Mouse (Mus musculus) lung, embryonic 15.5 days (tissue): ENCODE results near the gene Tnk1. TPM values are rescaled to one million over a fixed set of nuclear protein-coding genes. Genes with fewer than 3 reads are reported as not detected.
A peak's percentile ranks its signal among the peaks of the same experiment; 100 is the strongest.

ENCODE experiments used
- ATAC-seq: fragments of 200-750 bp; cut with Nextera tagmentation; 2 replicates; pipeline ENCODE4 v1.8.0; 2017; ENCODE audit warnings: moderate number of reproducible peaks, borderline replicate concordance; ENCODE audit not compliant: low FRiP score, low TSS enrichment; ENCODE audit errors: extremely low read depth
- H3K27ac ChIP-seq: fragments of 300-500 bp; sonication (generic); 2 replicates; pipeline ENCODE4 v1.5.1; 2015; ENCODE audit warnings: moderate library complexity, mild to moderate bottlenecking, inconsistent platforms
- H3K27me3 ChIP-seq: fragments of 300-500 bp; sonication (generic); 2 replicates; pipeline ENCODE4 v1.6.1; 2015; ENCODE audit warnings: inconsistent platforms
- H3K36me3 ChIP-seq: fragments of 300-500 bp; sonication (generic); 2 replicates; pipeline ENCODE4 v1.6.1; 2015; ENCODE audit warnings: inconsistent platforms
- H3K4me1 ChIP-seq: fragments of 300-500 bp; sonication (generic); 2 replicates; pipeline ENCODE4 v1.6.1; 2015; ENCODE audit warnings: inconsistent platforms
- H3K4me2 ChIP-seq: fragments of 300-500 bp; sonication (generic); 2 replicates; pipeline ENCODE4 v1.6.1; 2015; ENCODE audit warnings: inconsistent platforms, mild to moderate bottlenecking, moderate library complexity
- H3K4me3 ChIP-seq: fragments of 300-500 bp; sonication (generic); 2 replicates; pipeline ENCODE4 v1.5.1; 2015; ENCODE audit warnings: mild to moderate bottlenecking, inconsistent platforms
- H3K9ac ChIP-seq: fragments of 300-500 bp; sonication (generic); 2 replicates; pipeline ENCODE4 v1.6.1; 2015; ENCODE audit warnings: inconsistent platforms
- H3K9me3 ChIP-seq: fragments of 300-500 bp; sonication (generic); 2 replicates; pipeline ENCODE4 v1.6.1; 2016; ENCODE audit warnings: inconsistent platforms
- WGBS: fragments of 180-500 bp; shearing (Covaris S2); methylation state at CpG from one replicate; pipeline ENCODE4 v1.1.7; 2015; 5-methylcytosine and 5-hydroxymethylcytosine counted together
- polyA plus RNA-seq: library from polyadenylated mRNA; unstranded; fragments of >200 nt; fragmentation: Nextera tagmentation; extraction: Ambion mirVana; gene quantifications from 2 replicates; pipeline ENCODE4 v1.2.1, GENCODE M21; 2015

Gene Tnk1
- polyA plus RNA-seq = 9.2 and 9.6 TPM in 2 replicates

GRCm38 (mm10) chr11:69858113-69858998 lies at the start of gene Tnk1:
Tnk1 (minus strand) TSS chr11:69858730.
- peak; percentile 82 for ATAC-seq
- peak within 1 kb of the TSS; percentile 25 for H3K9ac ChIP-seq
- H3K27me3 ChIP-seq = peaks cover 17% of the 10 kb centered on the region; the same call in 1 of the 2 replicates
- peak within 1 kb of the TSS; percentile 49 for H3K4me2 ChIP-seq
- 16% methylated on average over 30 of the region's 30 CpGs for WGBS
- no peaks in the 10 kb centered on the region for H3K36me3 ChIP-seq
- peak within 1 kb of the TSS; percentile 32 for H3K4me3 ChIP-seq
- no peaks in the 10 kb centered on the region for H3K9me3 ChIP-seq
- H3K4me1 ChIP-seq = no peaks in the 10 kb centered on the region
- peak within 1 kb of the TSS; percentile 79 for H3K27ac ChIP-seq

- ATAC-seq = no peak
- Histone ChIP-seq H3K36me3 (peaks cover 59% of the 10 kb centered on the region), H3K4me3 (no peak overlapping the region)
Measured at GRCm38 (mm10) chr11:69904311-69904710, 45.8 kb upstream of the Tnk1 start.

GRCm38 (mm10) chr11:69902972-69903371 lies 44.4 kb upstream of the Tnk1 start:
- H3K4me1 ChIP-seq = peaks cover 26% of the 10 kb centered on the region
- 87% methylated on average over 13 of the region's 13 CpGs for WGBS
- H3K27me3 ChIP-seq = no peaks in the 10 kb centered on the region
- peaks cover 45% of the 10 kb centered on the region for H3K36me3 ChIP-seq
- peak overlapping the region; percentile 95 for H3K4me2 ChIP-seq
- no peaks in the 10 kb centered on the region for H3K9me3 ChIP-seq
- H3K9ac ChIP-seq = peak overlapping the region; percentile 77; the same call in 1 of the 2 replicates
- ATAC-seq = no peak
- H3K4me3 ChIP-seq = peak overlapping the region; percentile 88
- no peak overlapping the region for H3K27ac ChIP-seq

More at GRCm38 (mm10) chr11:69904311-69904710, 45.8 kb upstream of the Tnk1 start:
- H3K9ac ChIP-seq = no peak overlapping the region
- H3K9me3 ChIP-seq = no peaks in the 10 kb centered on the region
- no peak overlapping the region for H3K27ac ChIP-seq
- no peaks in the 10 kb centered on the region for H3K27me3 ChIP-seq
- WGBS = 88% methylated on average over 9 of the region's 9 CpGs
- H3K4me2 ChIP-seq = no peak overlapping the region
- H3K4me1 ChIP-seq = peaks cover 22% of the 10 kb centered on the region

GRCm38 (mm10) chr11:69901993-69902392 lies 43.5 kb upstream of the Tnk1 start:
- peak overlapping the region; percentile 77 for H3K9ac ChIP-seq
- no peak; the same call in 1 of the 2 replicates for ATAC-seq
- peaks cover 35% of the 10 kb centered on the region for H3K36me3 ChIP-seq

GRCm38 (mm10) chr11:69901406-69901846 lies 42.9 kb upstream of the Tnk1 start:
- Histone ChIP-seq H3K4me2 (peak overlapping the region; percentile 95), H3K36me3 (peaks cover 30% of the 10 kb centered on the region), H3K4me1 (peaks cover 26% of the 10 kb centered on the region), H3K9ac (peak overlapping the region; percentile 77), H3K27me3 (no peaks in the 10 kb centered on the region), H3K4me3 (peak overlapping the region; percentile 88), H3K9me3 (no peaks in the 10 kb centered on the region), H3K27ac (peak overlapping the region; percentile 98)
- WGBS = under 1% methylated on average over 42 of the region's 42 CpGs
- ATAC-seq = peak; percentile 80

More at GRCm38 (mm10) chr11:69901993-69902392, 43.5 kb upstream of the Tnk1 start:
- H3K27ac ChIP-seq = peak overlapping the region; percentile 98
- H3K9me3 ChIP-seq = no peaks in the 10 kb centered on the region
- peak overlapping the region; percentile 95 for H3K4me2 ChIP-seq
- H3K27me3 ChIP-seq = no peaks in the 10 kb centered on the region
- under 1% methylated on average over 39 of the region's 39 CpGs for WGBS
- H3K4me1 ChIP-seq = peaks cover 26% of the 10 kb centered on the region
- peak overlapping the region; percentile 88 for H3K4me3 ChIP-seq

- H3K4me1 ChIP-seq = peaks cover 26% of the 10 kb centered on the region
- WGBS = under 1% methylated on average over 38 of the region's 38 CpGs
- H3K9ac ChIP-seq = peak within 1 kb of the TSS; percentile 77
- peak within 1 kb of the TSS; percentile 95 for H3K4me2 ChIP-seq
- peaks cover 23% of the 10 kb centered on the region for H3K36me3 ChIP-seq
- peak within 1 kb of the TSS; percentile 88 for H3K4me3 ChIP-seq
- H3K9me3 ChIP-seq = no peaks in the 10 kb centered on the region
- peak within 1 kb of the TSS; percentile 98 for H3K27ac ChIP-seq
- ATAC-seq = peak; percentile 93
- H3K27me3 ChIP-seq = no peaks in the 10 kb centered on the region
Measured at GRCm38 (mm10) chr11:69900471-69901405, 42.2 kb upstream of the Tnk1 start, which contains the start of the genes 2810408A11Rik and Neurl4. 2810408A11Rik (minus strand) TSS chr11:69900987. Neurl4 (plus strand) TSS chr11:69901072.

GRCm38 (mm10) chr11:69899870-69900269 lies 41.3 kb upstream of the Tnk1 start:
- Histone ChIP-seq H3K4me1 (peaks cover 26% of the 10 kb centered on the region), H3K27me3 (no peaks in the 10 kb centered on the region), H3K9me3 (no peaks in the 10 kb centered on the region), H3K27ac (peak overlapping the region; percentile 98), H3K4me3 (peak overlapping the region; percentile 88), H3K36me3 (peaks cover 15% of the 10 kb centered on the region), H3K4me2 (peak overlapping the region; percentile 95), H3K9ac (peak overlapping the region; percentile 77)
- no peak for ATAC-seq
- 9% methylated on average over 4 of the region's 4 CpGs for WGBS

- Histone ChIP-seq H3K9me3 (no peaks in the 10 kb centered on the region), H3K27me3 (no peaks in the 10 kb centered on the region), H3K36me3 (no peaks in the 10 kb centered on the region), H3K4me3 (no peak within 1 kb of the TSS), H3K9ac (no peak within 1 kb of the TSS), H3K27ac (no peak within 1 kb of the TSS), H3K4me2 (no peak within 1 kb of the TSS; the same call in 1 of the 2 replicates), H3K4me1 (peaks cover 24% of the 10 kb centered on the region)
- WGBS = 59% methylated on average over 4 of the region's 4 CpGs
- no peak for ATAC-seq
Measured at GRCm38 (mm10) chr11:69895291-69895690, 36.8 kb upstream of the Tnk1 start, which contains the start of gene Acap1. Acap1 (minus strand) TSS chr11:69895539.

GRCm38 (mm10) chr11:69894671-69895070 lies 36.1 kb upstream of the Tnk1 start:
- Histone ChIP-seq H3K4me2 (no peak overlapping the region; the same call in 1 of the 2 replicates), H3K9ac (no peak overlapping the region), H3K36me3 (no peaks in the 10 kb centered on the region), H3K27me3 (no peaks in the 10 kb centered on the region), H3K27ac (no peak overlapping the region), H3K9me3 (no peaks in the 10 kb centered on the region), H3K4me3 (no peak overlapping the region), H3K4me1 (peaks cover 21% of the 10 kb centered on the region)
- no peak for ATAC-seq
- 76% methylated on average over 5 of the region's 5 CpGs for WGBS

GRCm38 (mm10) chr11:69891482-69891881 lies 33.0 kb upstream of the Tnk1 start:
- Histone ChIP-seq H3K4me1 (peaks cover 14% of the 10 kb centered on the region), H3K4me2 (no peak overlapping the region), H3K27ac (0 out of 2 replicates have a peak overlapping the region, but pooled peaks have one; percentile 39), H3K9ac (no peak overlapping the region), H3K4me3 (no peak overlapping the region), H3K36me3 (no peaks in the 10 kb centered on the region), H3K27me3 (no peaks in the 10 kb centered on the region), H3K9me3 (no peaks in the 10 kb centered on the region)
- ATAC-seq = 0 out of 2 replicates have a peak, but pooled peaks have one; percentile 29
- WGBS = 29% methylated on average over 4 of the region's 4 CpGs
